Mouse (Mus musculus) G1E-ER4 (cell line): ENCODE results near the gene Ttll8. TPM values are rescaled to one million over a fixed set of nuclear protein-coding genes. Genes with fewer than 3 reads are reported as not detected.

Experiments
- GATA1 ChIP-seq: IDR thresholded peaks from one replicate; pipeline ENCODE4 v1.8.0; 2012; ENCODE audit warnings: low read length, inconsistent platforms
- polyA plus RNA-seq: library from polyadenylated mRNA; stranded (reverse); fragments of >175 nt; gene quantifications from 2 replicates; pipeline ENCODE4 v1.2.3, GENCODE M21; 2012

The Ttll8 gene
- polyA plus RNA-seq, 1 experiment: not detected

- TF ChIP-seq GATA1: no peak
Measured at GRCm38 (mm10) chr15:88896341-88896980, 57.8 kb downstream of the Ttll8 start.

GRCm38 (mm10) chr15:88895891-88896290 lies 58.3 kb downstream of the Ttll8 start:
- TF ChIP-seq GATA1: no peak

GRCm38 (mm10) chr15:88895119-88895518 lies 59.1 kb downstream of the Ttll8 start:
- no peak for TF ChIP-seq GATA1

- TF ChIP-seq GATA1: no peak
Measured at GRCm38 (mm10) chr15:88892876-88893275, 61.3 kb downstream of the Ttll8 start.

GRCm38 (mm10) chr15:88892252-88892651 lies 62.0 kb downstream of the Ttll8 start:
- TF ChIP-seq GATA1: no peak

GRCm38 (mm10) chr15:88891676-88892040 lies 62.6 kb downstream of the Ttll8 start:
- no peak for TF ChIP-seq GATA1

GRCm38 (mm10) chr15:88890751-88891675 lies 63.2 kb downstream of the Ttll8 start:
- no peak for TF ChIP-seq GATA1

- no peak for TF ChIP-seq GATA1
Measured at GRCm38 (mm10) chr15:88889994-88890393, 64.2 kb downstream of the Ttll8 start.

- no peak for TF ChIP-seq GATA1
Measured at GRCm38 (mm10) chr15:88889032-88889431, 65.2 kb downstream of the Ttll8 start.

- no peak for TF ChIP-seq GATA1
Measured at GRCm38 (mm10) chr15:88885376-88885775, 68.8 kb downstream of the Ttll8 start.

GRCm38 (mm10) chr15:88883342-88883741 lies 70.9 kb downstream of the Ttll8 start:
- no peak for TF ChIP-seq GATA1

GRCm38 (mm10) chr15:88882851-88883250 lies 71.4 kb downstream of the Ttll8 start:
- no peak for TF ChIP-seq GATA1

GRCm38 (mm10) chr15:88881253-88882044 lies 72.8 kb downstream of the Ttll8 start:
- no peak for TF ChIP-seq GATA1

GRCm38 (mm10) chr15:88877021-88877400 lies 77.2 kb downstream of the Ttll8 start:
- no peak for TF ChIP-seq GATA1

- TF ChIP-seq GATA1: no peak
Measured at GRCm38 (mm10) chr15:88876155-88877020, 77.8 kb downstream of the Ttll8 start.
